Mouse (Mus musculus): ENCODE data around the gene Pld2.

Gene Pld2

DNA sequence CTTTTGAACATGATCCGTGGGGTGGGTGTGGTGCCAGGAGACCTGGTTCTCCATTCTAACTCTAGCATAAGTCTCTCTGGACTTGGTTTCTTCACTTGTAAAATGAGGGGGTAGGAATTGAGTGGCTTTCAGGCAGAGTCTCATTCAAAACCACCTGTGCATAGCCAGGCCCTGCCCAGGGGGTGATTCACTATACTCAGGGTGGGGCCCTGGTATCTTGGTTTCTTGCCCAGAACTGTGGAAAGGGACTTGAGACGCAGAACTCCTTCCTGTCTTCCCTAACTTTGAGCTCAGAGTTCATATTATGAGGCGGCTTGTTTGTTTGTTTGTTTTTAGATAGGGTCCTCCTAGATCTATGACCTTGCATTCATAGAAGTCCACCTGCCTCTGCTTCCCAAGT lies 37.3 kb downstream of the Pld2 start:
- DNase-seq (ENCODE audit: low spot score) = peak; percentile 50

DNA sequence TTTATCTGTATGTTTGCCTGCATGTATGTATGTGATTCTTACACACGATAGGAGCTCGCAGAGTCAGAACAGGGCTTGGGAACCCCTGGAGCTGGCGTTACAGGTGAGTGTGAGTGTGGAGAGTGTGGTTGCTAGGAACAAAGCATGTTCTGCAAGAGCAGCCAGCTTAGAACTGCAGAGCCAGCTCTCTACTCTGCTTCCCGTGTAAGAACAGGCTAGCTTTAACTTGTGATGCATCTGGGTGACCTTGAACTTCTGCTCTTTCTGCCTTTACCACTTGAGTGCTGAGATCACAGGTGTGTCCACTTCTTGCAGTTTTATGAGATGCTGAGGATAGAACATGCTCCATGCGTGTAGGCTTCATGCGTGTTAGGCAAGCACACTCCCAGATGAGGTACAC lies 39.1 kb downstream of the Pld2 start:
- no peak for DNase-seq (ENCODE audit: low spot score)

DNA sequence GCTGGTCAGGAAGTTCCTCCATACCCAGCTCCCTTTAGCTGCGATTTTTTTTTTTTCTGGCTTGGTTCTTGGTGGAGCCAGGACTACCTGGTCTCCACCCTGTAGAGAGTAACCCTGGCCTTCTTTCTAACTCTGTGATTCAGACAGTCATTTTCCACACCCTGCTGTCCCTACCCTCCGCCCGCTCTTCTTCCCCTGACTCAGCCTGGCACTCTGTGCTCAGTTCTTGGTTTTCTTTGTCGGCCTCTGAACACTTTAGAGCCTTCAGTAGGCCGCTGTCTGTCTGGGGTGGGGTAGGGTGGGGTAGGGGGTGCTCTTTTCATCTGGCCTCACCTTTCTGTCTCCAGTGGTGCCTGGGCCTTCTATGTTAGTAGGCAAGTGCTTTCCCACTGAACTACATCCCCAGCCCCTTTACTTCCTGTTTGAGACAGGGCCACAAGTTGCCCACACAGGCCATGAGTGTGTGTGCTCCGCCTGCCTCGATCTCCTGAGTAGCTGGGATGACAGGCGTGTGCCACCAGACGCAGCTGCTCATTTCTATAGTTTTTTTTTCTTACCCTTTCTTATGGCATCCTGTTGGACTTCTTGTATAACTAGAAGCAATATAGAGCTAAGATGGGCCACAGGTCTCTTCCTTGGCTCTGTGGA lies 40.0 kb downstream of the Pld2 start:
- no peak for DNase-seq (ENCODE audit: low spot score)

DNA sequence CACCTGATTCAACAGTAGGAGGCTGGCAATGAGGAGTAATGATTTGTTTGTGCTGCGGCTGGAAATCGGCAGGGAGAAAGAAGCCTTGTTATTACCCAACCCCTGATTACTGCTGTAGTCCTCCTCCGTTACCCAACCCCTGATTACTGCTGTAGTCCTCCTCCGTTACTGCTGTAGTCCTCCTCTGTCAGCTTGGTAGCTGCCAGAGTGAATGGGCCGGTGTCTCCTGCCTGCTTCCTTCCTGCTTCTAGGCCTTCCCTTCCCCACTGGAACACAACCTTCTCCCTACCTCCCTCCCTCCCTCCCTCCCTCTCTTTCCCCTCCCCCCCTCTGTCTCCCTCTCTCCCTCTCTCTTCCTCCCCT lies 40.5 kb downstream of the Pld2 start:
- DNase-seq (ENCODE audit: low spot score) = no peak

DNA sequence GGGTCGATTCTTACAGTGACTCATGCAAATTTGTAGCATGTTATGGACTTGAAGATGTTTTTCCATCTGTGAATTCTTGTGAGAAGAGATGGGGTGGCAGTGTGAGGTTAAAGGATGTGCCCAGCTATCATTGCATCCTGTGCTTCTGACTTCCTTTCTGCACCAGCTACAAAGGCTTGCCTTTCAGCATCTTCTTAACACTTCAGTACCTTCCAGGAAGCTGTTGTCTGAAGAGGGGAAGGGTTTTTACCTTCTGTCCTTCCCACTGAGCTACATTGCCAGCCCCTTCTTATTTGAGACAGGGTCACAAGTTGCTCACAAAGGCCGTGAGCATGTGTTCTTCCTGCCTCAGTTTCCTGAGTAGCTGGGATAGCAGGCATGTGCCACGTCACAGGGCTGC lies 41.1 kb downstream of the Pld2 start:
- DNase-seq (ENCODE audit: low spot score) = no peak

DNA sequence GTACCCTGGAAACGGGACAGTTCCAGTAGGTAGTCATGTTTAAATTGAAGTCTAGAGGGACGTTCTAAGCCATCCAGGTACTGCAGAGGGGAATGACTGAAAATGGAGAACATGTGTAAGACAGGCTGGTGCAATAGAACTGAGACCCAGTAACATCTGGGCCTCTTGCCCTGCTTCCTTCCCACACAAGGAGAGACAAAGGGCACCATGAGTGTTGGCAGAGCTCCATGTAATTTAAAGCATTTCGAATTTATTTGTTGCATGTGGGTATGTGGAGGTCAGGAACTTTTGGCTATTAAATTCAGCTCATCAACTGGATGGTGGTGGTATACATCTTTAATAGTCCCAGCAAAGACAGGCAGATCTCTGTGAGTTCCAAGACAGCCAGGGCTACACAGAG lies 42.3 kb downstream of the Pld2 start:
- DNase-seq (ENCODE audit: low spot score) = no peak

- DNase-seq (ENCODE audit: low spot score) = no peak
These were observed 43.3 kb downstream of the Pld2 start for GRCm38 (mm10) chr11:70583022-70583714.

GRCm38 (mm10) chr11:70583775-70584174 lies 43.9 kb downstream of the Pld2 start:
- DNase-seq (ENCODE audit: low spot score) = peak; percentile 44

GRCm38 (mm10) chr11:70585457-70585856 lies 45.6 kb downstream of the Pld2 start:
- DNase-seq (ENCODE audit: low spot score) = peak; percentile 90

GRCm38 (mm10) chr11:70586261-70586660 lies 46.4 kb downstream of the Pld2 start:
- DNase-seq (ENCODE audit: low spot score) = no peak

DNA sequence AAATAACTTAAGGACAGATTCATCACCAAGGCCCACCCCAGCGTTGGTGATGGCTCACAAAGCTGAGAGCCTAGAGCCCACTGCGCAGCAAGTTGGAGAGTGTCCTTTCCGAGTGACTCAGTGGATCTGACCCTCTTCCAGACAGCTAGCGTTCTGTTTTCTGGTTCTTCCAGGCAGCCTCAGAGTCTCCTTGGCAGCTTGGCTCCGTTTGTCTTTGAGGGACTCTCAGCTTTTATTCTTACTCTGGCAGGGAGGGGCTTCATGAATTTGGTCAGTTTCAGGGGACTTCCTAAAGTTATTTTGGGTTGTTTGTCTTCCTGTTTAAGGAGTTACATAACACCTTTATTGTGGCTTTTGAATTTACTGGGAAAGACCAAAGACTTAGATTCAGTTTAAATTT lies 47.1 kb downstream of the Pld2 start:
- DNase-seq (ENCODE audit: low spot score) = no peak

DNA sequence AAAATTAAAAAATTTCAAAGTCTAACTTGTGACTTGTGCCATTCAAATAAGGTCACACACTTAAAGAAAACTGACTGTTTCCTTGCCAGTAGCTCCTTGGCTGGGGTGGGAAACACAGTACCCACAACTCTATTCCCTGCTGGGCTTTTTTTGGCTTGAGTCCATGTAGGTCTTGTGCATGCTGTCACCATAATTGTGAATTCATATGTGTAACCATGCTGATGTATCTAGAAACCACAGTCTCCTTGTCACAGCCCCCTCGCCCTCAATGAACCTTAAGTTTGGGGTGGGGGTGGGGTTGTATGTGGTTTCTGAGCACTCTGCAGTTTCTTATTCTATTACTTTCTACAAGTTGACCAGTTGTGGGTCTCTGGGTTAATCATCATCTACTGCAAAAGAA lies 51.9 kb downstream of the Pld2 start:
- no peak for DNase-seq (ENCODE audit: low spot score)

GRCm38 (mm10) chr11:70594253-70594989 lies 54.6 kb downstream of the Pld2 start:
- DNase-seq (ENCODE audit: low spot score) = no peak

- no peak for DNase-seq (ENCODE audit: low spot score)
These were observed 55.8 kb downstream of the Pld2 start for GRCm38 (mm10) chr11:70595638-70596037.

DNA sequence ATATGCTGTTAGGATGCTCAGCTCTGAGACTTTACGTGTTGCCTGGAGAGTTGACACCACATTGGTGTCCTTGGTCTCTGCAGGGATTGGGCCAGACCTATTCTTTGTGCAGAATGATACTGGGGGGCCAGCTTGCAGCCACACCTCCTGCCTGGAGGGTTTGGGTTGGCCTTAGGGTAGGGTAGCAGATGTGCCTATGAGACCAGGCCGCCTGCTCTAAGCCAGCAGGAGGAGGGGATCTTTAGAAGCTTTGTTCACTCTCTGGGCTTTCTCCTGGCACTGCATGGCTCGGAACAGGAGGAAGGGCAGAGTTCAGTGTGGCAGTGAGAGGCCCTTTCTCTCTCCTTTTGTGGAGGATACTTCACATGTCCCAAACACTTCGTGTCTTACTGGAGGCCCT lies 56.2 kb downstream of the Pld2 start:
- no peak for DNase-seq (ENCODE audit: low spot score)

GRCm38 (mm10) chr11:70597301-70597700 lies 57.4 kb downstream of the Pld2 start:
- no peak for DNase-seq (ENCODE audit: low spot score)

DNA sequence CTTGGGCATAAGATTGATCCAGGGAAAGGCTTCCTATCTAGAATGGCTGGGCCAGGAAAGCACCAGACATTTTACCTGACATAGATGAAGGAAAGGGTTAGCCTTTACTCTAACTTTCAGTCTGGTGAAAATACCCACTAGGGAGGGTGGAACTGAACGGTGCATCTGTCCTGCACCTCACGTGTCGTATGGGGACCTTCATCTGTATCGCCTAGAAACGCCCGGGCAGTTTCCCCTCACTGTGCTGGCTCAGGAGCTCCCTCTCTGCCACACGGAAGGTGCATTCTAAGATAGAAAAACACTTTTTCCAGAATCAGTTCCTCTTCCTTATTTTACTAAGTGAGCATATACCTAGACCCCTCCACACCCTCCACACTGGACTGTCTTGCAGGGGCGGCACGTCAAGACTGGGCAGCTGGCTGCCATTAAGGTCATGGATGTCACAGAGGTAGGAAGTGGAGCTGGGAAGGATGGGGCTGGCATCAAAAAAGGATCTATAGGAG lies 58.6 kb downstream of the Pld2 start:
- no peak for DNase-seq (ENCODE audit: low spot score)

- DNase-seq (ENCODE audit: low spot score) = peak; percentile 76
These were observed 65.2 kb downstream of the Pld2 start for GRCm38 (mm10) chr11:70605024-70605566.

DNA sequence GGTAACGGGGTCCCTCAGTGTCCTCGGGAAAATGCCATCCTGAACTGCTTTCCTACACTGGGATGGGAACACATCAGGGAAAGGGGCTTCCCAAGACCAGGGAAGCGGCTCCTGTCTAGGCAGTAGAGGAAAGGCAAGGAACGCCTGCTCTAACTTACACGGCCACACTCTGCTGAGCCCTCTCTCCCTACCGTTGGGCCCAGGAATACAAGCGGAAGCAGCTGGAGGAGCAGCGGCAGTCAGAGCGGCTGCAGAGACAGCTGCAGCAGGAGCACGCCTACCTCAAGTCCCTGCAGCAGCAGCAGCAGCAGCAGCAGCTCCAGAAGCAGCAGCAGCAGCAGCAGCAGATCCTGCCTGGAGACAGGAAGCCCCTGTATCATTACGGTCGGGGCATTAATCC lies 66.9 kb downstream of the Pld2 start:
- DNase-seq (ENCODE audit: low spot score) = no peak

DNA sequence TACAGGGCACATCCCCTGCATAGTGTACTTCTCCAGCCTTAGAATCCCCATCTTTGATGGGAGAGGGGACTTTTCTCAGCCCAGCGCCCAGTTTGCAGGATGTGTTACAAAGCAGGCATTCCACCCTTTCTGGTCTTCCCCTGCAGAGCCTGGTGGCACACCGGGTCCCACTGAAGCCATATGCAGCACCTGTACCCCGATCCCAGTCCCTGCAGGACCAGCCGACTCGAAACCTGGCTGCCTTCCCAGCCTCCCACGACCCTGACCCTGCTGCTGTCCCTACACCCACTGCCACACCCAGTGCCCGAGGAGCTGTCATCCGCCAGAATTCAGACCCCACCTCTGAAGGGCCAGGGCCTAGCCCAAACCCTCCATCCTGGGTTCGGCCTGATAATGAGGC lies 67.7 kb downstream of the Pld2 start:
- DNase-seq (ENCODE audit: low spot score) = no peak

All from urinary bladder, postnatal 14 days (tissue).